Mouse (Mus musculus): ENCODE results near the gene Krtcap2.
A peak's percentile ranks its signal among the peaks of the same experiment; 100 is the strongest.

Gene Krtcap2

GRCm38 (mm10) chr3:89225321-89225815, 20.4 kb upstream of the Krtcap2 start:
- DNase-seq (ENCODE audit: low spot score in 2 of 2), result no peak

GRCm38 (mm10) chr3:89225918-89226317, 19.8 kb upstream of the Krtcap2 start:
- no peak for DNase-seq (ENCODE audit: low spot score in 2 of 2)

- no peak for DNase-seq (ENCODE audit: low spot score in 2 of 2)
Observed at GRCm38 (mm10) chr3:89226361-89226760, 19.4 kb upstream of the Krtcap2 start.

GRCm38 (mm10) chr3:89226900-89227299, 18.9 kb upstream of the Krtcap2 start, which contains the start of gene Mtx1:
Mtx1 (minus strand) TSS chr3:89227088.
- no peak for DNase-seq (ENCODE audit: low spot score in 2 of 2)

- DNase-seq (ENCODE audit: low spot score in 2 of 2), result peak; percentile 82 to 88
Observed at GRCm38 (mm10) chr3:89227307-89228179, 18.2 kb upstream of the Krtcap2 start.

- DNase-seq (ENCODE audit: low spot score in 2 of 2), result peak; percentile 78 to 88
Observed at GRCm38 (mm10) chr3:89228180-89228549, 17.6 kb upstream of the Krtcap2 start.

- DNase-seq (ENCODE audit: low spot score in 2 of 2), result no peak
Observed at GRCm38 (mm10) chr3:89228836-89229235, 16.9 kb upstream of the Krtcap2 start, which contains the start of gene Muc1. Muc1 (plus strand) TSS chr3:89229057.

- no peak for DNase-seq (ENCODE audit: low spot score in 2 of 2)
Observed at GRCm38 (mm10) chr3:89229276-89229675, 16.5 kb upstream of the Krtcap2 start.

GRCm38 (mm10) chr3:89230561-89230960, 15.2 kb upstream of the Krtcap2 start:
- DNase-seq (ENCODE audit: low spot score in 2 of 2), result no peak

GRCm38 (mm10) chr3:89231345-89231744, 14.4 kb upstream of the Krtcap2 start:
- DNase-seq (ENCODE audit: low spot score in 2 of 2), result no peak

GRCm38 (mm10) chr3:89231772-89232275, 13.9 kb upstream of the Krtcap2 start:
- no peak for DNase-seq (ENCODE audit: low spot score in 2 of 2)

- no peak for DNase-seq (ENCODE audit: low spot score in 2 of 2)
Observed at GRCm38 (mm10) chr3:89232614-89233013, 13.2 kb upstream of the Krtcap2 start.

- DNase-seq (ENCODE audit: low spot score in 2 of 2), result no peak
Observed at GRCm38 (mm10) chr3:89233562-89234110, 12.1 kb upstream of the Krtcap2 start.

GRCm38 (mm10) chr3:89236516-89236915, 9.2 kb upstream of the Krtcap2 start:
- no peak for DNase-seq (ENCODE audit: low spot score in 2 of 2)

GRCm38 (mm10) chr3:89237682-89238081, 8.1 kb upstream of the Krtcap2 start:
- no peak for DNase-seq (ENCODE audit: low spot score in 2 of 2)

GRCm38 (mm10) chr3:89238494-89238893, 7.3 kb upstream of the Krtcap2 start:
- no peak for DNase-seq (ENCODE audit: low spot score in 2 of 2)

GRCm38 (mm10) chr3:89242331-89242895, 3.4 kb upstream of the Krtcap2 start:
- no peak for DNase-seq (ENCODE audit: low spot score in 2 of 2)

- DNase-seq (ENCODE audit: low spot score in 2 of 2), result no peak
Observed at GRCm38 (mm10) chr3:89243609-89244008, 2.2 kb upstream of the Krtcap2 start.

GRCm38 (mm10) chr3:89244158-89244981, 1.4 kb upstream of the Krtcap2 start:
- no peak for DNase-seq (ENCODE audit: low spot score in 2 of 2)

- no peak for DNase-seq (ENCODE audit: low spot score in 2 of 2)
Observed at GRCm38 (mm10) chr3:89244982-89245687, 631 bp upstream of the Krtcap2 start.
